ENCODE assay signal across 8 mouse cellular contexts in the genomic region with DNA sequence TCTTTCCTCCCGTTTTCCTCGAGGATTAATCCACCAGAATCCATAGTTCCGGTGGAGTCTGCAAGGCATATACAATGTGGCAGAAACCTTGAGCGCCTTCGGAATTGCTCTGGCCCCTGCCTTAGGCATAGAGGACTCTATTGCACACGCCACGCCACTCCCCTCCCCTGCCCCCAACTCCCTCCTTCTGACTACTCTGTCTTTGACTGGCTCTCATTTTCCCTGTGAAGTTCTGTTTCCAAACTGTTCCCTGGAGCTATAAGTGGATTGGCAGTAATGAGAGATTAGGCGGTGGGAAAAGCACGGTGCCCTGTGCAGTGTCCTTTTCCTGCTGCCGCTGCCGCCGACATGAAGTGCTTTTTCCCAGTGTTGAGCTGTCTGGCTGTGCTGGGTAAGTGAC. TPM values are rescaled to one million over a fixed set of nuclear protein-coding genes. Genes with fewer than 3 reads are reported as not detected.
A peak's percentile ranks its signal among the peaks of the same experiment; 100 is the strongest.
DNase-seq lines count a peak whose midpoint lies in the region; ATAC-seq and TF ChIP-seq lines count a peak whose summit lies in the region.

No protein-coding gene starts in this region.

- peak overlapping the region; percentile 87 for H3K4me3 ChIP-seq in E14TG2a.4 (replicated peaks; ENCODE audit: low read length)
- peak overlapping the region; percentile 93 for H3K4me3 ChIP-seq in heart, embryonic 13.5 days
- H3K4me3 ChIP-seq in midbrain, embryonic 16.5 days (ENCODE audit: low read depth, low read length), result peak overlapping the region; percentile 82

- H3K4me1 ChIP-seq in E14TG2a.4 (replicated peaks; ENCODE audit: low read depth, low read length), result peaks cover 87% of the 10 kb centered on the region
- H3K4me1 ChIP-seq in heart, embryonic 13.5 days, result peaks cover 50% of the 10 kb centered on the region
- H3K4me1 ChIP-seq in midbrain, embryonic 16.5 days (ENCODE audit: control insufficient read depth, insufficient read depth, low read length), result peaks cover 45% of the 10 kb centered on the region

- H3K27ac ChIP-seq in heart, embryonic 13.5 days (replicated peaks), result peak overlapping the region; percentile 87
- H3K27ac ChIP-seq in midbrain, embryonic 16.5 days (ENCODE audit: low read length), result peak overlapping the region; percentile 79

- H3K36me3 ChIP-seq in E14TG2a.4 (ENCODE audit: insufficient read depth, low read length), result peaks cover 19% of the 10 kb centered on the region
- H3K36me3 ChIP-seq in heart, embryonic 13.5 days, result no peaks in the 10 kb centered on the region
- no peaks in the 10 kb centered on the region for H3K36me3 ChIP-seq in midbrain, embryonic 16.5 days (ENCODE audit: control insufficient read depth, insufficient read depth, low read length)

- no peaks in the 10 kb centered on the region for H3K9me3 ChIP-seq in E14TG2a.4 (ENCODE audit: low read length)
- no peaks in the 10 kb centered on the region for H3K9me3 ChIP-seq in heart, embryonic 13.5 days
- H3K9me3 ChIP-seq in midbrain, embryonic 16.5 days (replicated peaks; ENCODE audit: control insufficient read depth, low read length, poor library complexity, severe bottlenecking), result no peaks in the 10 kb centered on the region

- no peak for TF ChIP-seq POLR2A in brain, embryonic 14.5 days (IDR thresholded peaks at IDR 0.05; ENCODE audit: borderline replicate concordance, extremely low read depth, insufficient read depth, insufficient read length, poor library complexity, severe bottlenecking)

- H3K9ac ChIP-seq in heart, embryonic 13.5 days, result peak overlapping the region; percentile 96
- H3K9ac ChIP-seq in midbrain, embryonic 16.5 days (ENCODE audit: low read depth, low read length), result peak overlapping the region; percentile 88

- TF ChIP-seq CTCF in E14TG2a.4 (conservative IDR thresholded peaks at IDR 0.05; ENCODE audit: low read length), result no peak
- TF ChIP-seq CTCF in brain, embryonic 14.5 days (IDR thresholded peaks at IDR 0.05; ENCODE audit: borderline replicate concordance, extremely low read depth, insufficient read depth, insufficient read length), result no peak

- WGBS in heart, embryonic 13.5 days, result 0% methylated on average over 12 of the region's 12 CpGs
- WGBS in midbrain, embryonic 16.5 days, result 0% methylated on average over 12 of the region's 12 CpGs

- peak overlapping the region; percentile 96 for H3K4me2 ChIP-seq in heart, embryonic 13.5 days
- peak overlapping the region; percentile 89 for H3K4me2 ChIP-seq in midbrain, embryonic 16.5 days (ENCODE audit: low read length)

- peaks cover 21% of the 10 kb centered on the region for H3K27me3 ChIP-seq in E14TG2a.4 (ENCODE audit: insufficient read depth, low read length)
- H3K27me3 ChIP-seq in heart, embryonic 13.5 days (replicated peaks), result no peaks in the 10 kb centered on the region; the same call in 1 of the 2 replicates
- H3K27me3 ChIP-seq in midbrain, embryonic 16.5 days (ENCODE audit: control insufficient read depth, insufficient read depth, low read depth, low read length), result no peaks in the 10 kb centered on the region

- ATAC-seq in heart, embryonic 13.5 days (ENCODE audit: extremely low read depth, insufficient number of reproducible peaks, low FRiP score, low TSS enrichment), result peak; percentile 38; the same call in 1 of the 2 replicates
- peak; percentile 39 for ATAC-seq in midbrain, embryonic 16.5 days

- peak; percentile 89 for DNase-seq in brain, embryonic 14.5 days (ENCODE audit: low read depth)
- peak; percentile 33 for DNase-seq in liver
- DNase-seq in spleen, postnatal 14 days (ENCODE audit: low spot score in 2 of 2), result no peak
- no peak for DNase-seq in gastrocnemius, adult 8-10 months (ENCODE audit: low spot score in 2 of 2)
- no peak for DNase-seq in frontal cortex, adult 2 months (ENCODE audit: extremely low spot score in 1 of 2, low spot score in 1 of 2)

RNA-seq across cellular contexts. Expression of a gene that starts 1.2 kb away (rescaled TPM):
- 17.4 and 36.0 TPM in 2 replicates for polyA plus RNA-seq in brain, embryonic 14.5 days (2012; rRNA removed)
- 40.1 and 41.9 TPM in 2 replicates for polyA plus RNA-seq in heart, embryonic 13.5 days (2015; fragmentation: Nextera tagmentation; extraction: Ambion mirVana)
- 93.6 and 100 TPM in 2 replicates for polyA plus RNA-seq in midbrain, embryonic 16.5 days (2015; fragmentation: Nextera tagmentation; extraction: Ambion mirVana)
- 1 to 10 TPM; 3.1 to 4.4 (median 3.4) TPM for total RNA-seq in gastrocnemius, adult 8-10 months (2022)
- polyA plus RNA-seq in frontal cortex, adult 2 months (2012; rRNA removed), result 13.4 TPM in 2 replicates

Comparison
In these comparisons a context has a peak if more than half of its experiments do, and no peak if none do; other contexts are left out.
1. DNase-seq: peak in brain, embryonic 14.5 days (single experiment) and liver (single experiment); none in spleen, postnatal 14 days (0 of 2), gastrocnemius, adult 8-10 months (0 of 2) and frontal cortex, adult 2 months (0 of 2).
2. Peak in every context shown above with its lines, with median percentiles within 50 percentile points of each other: H3K4me3 ChIP-seq.